Mouse (Mus musculus) adrenal gland, postnatal 36 days (tissue): ENCODE data around the gene Zfp977. TPM values are rescaled to one million over a fixed set of nuclear protein-coding genes. Genes with fewer than 3 reads are reported as not detected.
"Not testable (repeated sequence)": the region's sequence is repeated elsewhere in the genome, so short reads cannot be mapped to it uniquely, and the experiment has no call there.

Experiments used
- DNase-seq, 2 experiments: peaks; one replicate each; pipeline ENCODE4 v3.0.0; 2021; ENCODE audit warnings: mixed read lengths in 1 of 2
- long read RNA-seq, 2 experiments: library from polyadenylated mRNA; stranded (forward); transcript quantifications; one replicate each; pipeline ENCODE4 v2.0.0; 2021; ENCODE audit warnings: borderline sequencing depth in 2 of 2
- microRNA-seq: library from miRNA; unstranded; fragments of <30 nt; microRNA quantifications from one replicate; pipeline ENCODE4 v1.2.0, GENCODE M21; 2021
- total RNA-seq, 2 experiments: library from RNA; stranded (reverse); gene quantifications; 2 replicates each; pipeline ENCODE4 v1.2.3; 2021

Zfp977 gene
- total RNA-seq, result under 1 TPM; 0.70 to 0.95 TPM
- long read RNA-seq, experiment 1, partial matches to known transcripts, result 0 of 2 reads
- long read RNA-seq, experiment 1, other reads (novel, unspliced or antisense), result 0 of 2 reads
- long read RNA-seq, experiment 2, result 0 reads

- not testable (repeated sequence) for DNase-seq
Measured at GRCm38 (mm10) chr7:42592413-42592812, at the start of gene Zfp977. TSS of gene Zfp977 (minus strand) at chr7:42592547.

DNA sequence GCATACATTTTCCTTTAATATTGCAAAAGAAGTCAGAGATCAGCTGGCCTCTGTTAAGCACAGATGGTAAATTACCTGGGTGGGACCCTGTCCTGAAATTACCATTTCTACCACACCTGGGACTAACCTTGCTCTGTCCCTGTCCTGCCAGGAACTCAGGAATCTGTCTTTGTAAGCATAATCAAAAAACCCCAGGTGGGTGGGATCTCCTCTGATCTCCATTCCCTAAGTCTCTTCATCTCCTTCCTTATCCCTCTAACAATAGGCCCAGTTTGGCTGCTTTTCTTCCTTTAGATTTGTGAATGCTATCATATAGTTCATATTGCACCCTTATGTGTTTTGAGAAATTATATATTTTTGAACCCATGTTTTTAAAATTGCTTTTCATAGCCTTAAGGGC, 38.7 kb upstream of the Zfp977 start:
- DNase-seq, result not testable (repeated sequence)

GRCm38 (mm10) chr7:42595666-42596065, 3.3 kb upstream of the Zfp977 start:
- DNase-seq, result not testable (repeated sequence)

DNA sequence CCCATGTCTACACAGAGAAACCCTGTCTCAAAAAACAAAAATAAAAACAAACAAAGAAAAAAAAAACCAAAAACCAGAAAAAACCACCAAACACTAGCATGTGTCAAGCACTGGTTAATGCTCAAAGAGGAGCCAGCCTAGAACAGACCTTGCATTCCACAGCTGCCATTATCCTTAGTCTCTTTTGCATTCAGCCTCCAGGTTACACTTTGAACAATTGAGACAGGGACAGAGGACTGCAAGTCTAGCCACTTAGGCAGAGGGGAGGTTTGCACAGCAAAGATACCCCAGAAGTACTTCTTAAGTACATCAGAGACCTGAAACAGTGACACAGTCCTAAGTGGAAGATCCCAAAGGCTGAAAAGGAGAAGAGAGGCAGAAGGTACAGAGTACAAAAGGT, 1.0 kb downstream of the Zfp977 start:
- not testable (repeated sequence) for DNase-seq

- DNase-seq, result no peak
Measured at GRCm38 (mm10) chr7:42578488-42578887, 13.9 kb downstream of the Zfp977 start, which contains the start of gene Gm21028. TSS of gene Gm21028 (minus strand) at chr7:42578588.

GRCm38 (mm10) chr7:42551766-42552165, 40.6 kb downstream of the Zfp977 start:
- DNase-seq, result no peak

Small RNA genes lying within 50 kb of the gene (microRNA-seq; reads per million reads assigned to microRNA genes)
- not detected for gene Gm24938

Other genes starting within 250 kb of the Zfp977 start
- not detected for gene 4933421I07Rik, start 144.4 kb downstream of the Zfp977 start, total RNA-seq
- gene Zfp141, start 86.8 kb downstream of the Zfp977 start, total RNA-seq, result 10 to 100 TPM; 10.9 to 13.1 TPM
- gene Gm21028, start 14.0 kb downstream of the Zfp977 start, total RNA-seq, result not detected
- 1 to 10 TPM; 3.8 to 4.9 TPM for gene Zfp976, start 50.0 kb upstream of the Zfp977 start, total RNA-seq
- 1 to 10 TPM; 4.6 to 5.6 TPM for gene Zfp975, start 100.2 kb upstream of the Zfp977 start, total RNA-seq
- gene Gm17067, start 134.5 kb upstream of the Zfp977 start, total RNA-seq, result under 1 TPM in 1 of 2 experiments, not detected in 1; 0.20 TPM
- not detected for gene Vmn2r62, start 201.0 kb upstream of the Zfp977 start, total RNA-seq